Mouse (Mus musculus): Measurements from ENCODE around the gene Fam169a. TPM values are rescaled to one million over a fixed set of nuclear protein-coding genes. Genes with fewer than 3 reads are reported as not detected.

The Fam169a gene
- total RNA-seq, 2 experiments from 2014 or later = 0.10 to 0.17 TPM

DNA sequence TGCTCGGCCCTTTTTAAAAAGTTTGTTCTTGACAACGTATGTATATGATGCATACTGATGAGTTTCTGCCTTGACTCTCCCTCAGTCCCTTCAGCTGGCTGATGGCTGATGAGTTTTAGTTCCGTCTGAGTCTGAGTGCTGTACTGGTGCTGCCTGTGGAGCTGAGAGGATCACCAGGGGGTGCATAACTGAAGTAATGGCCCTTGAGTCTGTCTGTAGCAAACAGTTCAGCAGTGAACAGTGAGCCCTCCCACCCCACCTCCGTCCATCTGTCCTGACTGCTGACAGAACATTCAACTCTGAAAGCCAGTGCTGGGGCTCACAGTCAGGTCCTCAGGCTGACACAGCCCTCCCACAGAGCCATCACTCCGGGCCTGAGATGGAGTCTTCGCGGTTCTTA, 111.9 kb downstream of the Fam169a start:
- ATAC-seq (replicated peaks; ENCODE audit: poor library complexity) = no peak

DNA sequence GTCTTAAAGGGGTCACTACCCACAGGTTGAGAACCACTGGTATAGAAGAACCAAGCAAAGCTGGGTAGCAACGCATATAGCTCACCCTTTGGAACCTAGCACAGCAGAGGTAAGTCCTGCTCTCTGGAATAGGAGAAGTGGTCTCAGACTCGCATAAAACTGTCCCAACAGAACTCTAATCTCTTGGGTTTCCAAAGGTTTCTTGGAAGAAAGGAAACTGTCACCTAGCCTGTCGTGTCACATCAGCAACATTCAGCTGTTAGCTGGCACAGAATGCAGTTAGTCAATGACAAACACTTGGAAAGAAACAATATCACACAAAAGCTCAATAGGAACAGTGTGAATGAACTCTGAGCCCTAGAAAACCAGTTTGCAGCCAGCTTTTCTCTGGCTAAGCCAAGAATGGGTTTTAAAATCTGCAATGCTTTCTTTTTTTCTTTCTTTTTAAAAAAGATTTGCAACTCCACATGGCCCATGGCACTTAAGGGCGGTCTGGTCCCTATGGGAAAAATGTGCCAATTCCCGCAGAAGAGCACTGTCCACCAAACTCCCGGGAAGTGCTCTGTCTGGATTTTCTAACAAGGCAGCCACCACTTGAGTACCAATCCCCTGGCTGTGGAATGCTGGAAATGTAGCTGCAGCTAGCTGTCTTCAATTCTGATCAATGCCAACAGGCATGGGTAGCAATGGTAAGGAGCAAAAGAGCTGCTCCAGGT, 113.2 kb downstream of the Fam169a start:
- no peak for ATAC-seq (replicated peaks; ENCODE audit: poor library complexity)

Other genes starting within 250 kb of the Fam169a start
- 0.66 and 0.72 TPM in 2 replicates for gene Gcnt4, start 142.6 kb upstream of the Fam169a start, total RNA-seq (2015)
- gene Gcnt4, start 142.6 kb upstream of the Fam169a start, total RNA-seq (2017) = 0.12 and 0.20 TPM in 2 replicates
- not detected in 2 replicates for gene 1700029F12Rik, start 32.9 kb upstream of the Fam169a start, total RNA-seq (2015)
- not detected in 2 replicates for gene 1700029F12Rik, start 32.9 kb upstream of the Fam169a start, total RNA-seq (2017)
- 3.6 and 4.2 TPM in 2 replicates for gene Gm6169, start 32.0 kb downstream of the Fam169a start, total RNA-seq (2015)
- 0.41 and 0.87 TPM in 2 replicates for gene Gm6169, start 32.0 kb downstream of the Fam169a start, total RNA-seq (2017)
- 14.6 and 15.9 TPM in 2 replicates for gene Gfm2, start 70.7 kb downstream of the Fam169a start, total RNA-seq (2015)
- 20.9 and 35.3 TPM in 2 replicates for gene Gfm2, start 70.7 kb downstream of the Fam169a start, total RNA-seq (2017)
- gene Nsa2, start 70.7 kb downstream of the Fam169a start, total RNA-seq (2015) = 255 and 278 TPM in 2 replicates
- gene Nsa2, start 70.7 kb downstream of the Fam169a start, total RNA-seq (2017) = 307 and 349 TPM in 2 replicates
- gene Hexb, start 131.1 kb downstream of the Fam169a start, total RNA-seq (2015) = 47.2 and 54.0 TPM in 2 replicates
- gene Hexb, start 131.1 kb downstream of the Fam169a start, total RNA-seq (2017) = 38.6 and 39.3 TPM in 2 replicates
- gene Enc1, start 173.8 kb downstream of the Fam169a start, total RNA-seq (2015) = 2.5 and 3.1 TPM in 2 replicates
- 2.6 and 4.0 TPM in 2 replicates for gene Enc1, start 173.8 kb downstream of the Fam169a start, total RNA-seq (2017)